Mouse (Mus musculus) thymus, adult 18-20 months (tissue): ENCODE measurements around the gene Ubxn1.
"Not testable (repeated sequence)": the region's sequence is repeated elsewhere in the genome, so short reads cannot be mapped to it uniquely, and the experiment has no call there.

ENCODE experiments used
- DNase-seq, 2 experiments: peaks; one replicate each; pipeline ENCODE4 v3.0.0; 2022; ENCODE audit warnings: mixed read lengths in 2 of 2

Gene Ubxn1

DNA sequence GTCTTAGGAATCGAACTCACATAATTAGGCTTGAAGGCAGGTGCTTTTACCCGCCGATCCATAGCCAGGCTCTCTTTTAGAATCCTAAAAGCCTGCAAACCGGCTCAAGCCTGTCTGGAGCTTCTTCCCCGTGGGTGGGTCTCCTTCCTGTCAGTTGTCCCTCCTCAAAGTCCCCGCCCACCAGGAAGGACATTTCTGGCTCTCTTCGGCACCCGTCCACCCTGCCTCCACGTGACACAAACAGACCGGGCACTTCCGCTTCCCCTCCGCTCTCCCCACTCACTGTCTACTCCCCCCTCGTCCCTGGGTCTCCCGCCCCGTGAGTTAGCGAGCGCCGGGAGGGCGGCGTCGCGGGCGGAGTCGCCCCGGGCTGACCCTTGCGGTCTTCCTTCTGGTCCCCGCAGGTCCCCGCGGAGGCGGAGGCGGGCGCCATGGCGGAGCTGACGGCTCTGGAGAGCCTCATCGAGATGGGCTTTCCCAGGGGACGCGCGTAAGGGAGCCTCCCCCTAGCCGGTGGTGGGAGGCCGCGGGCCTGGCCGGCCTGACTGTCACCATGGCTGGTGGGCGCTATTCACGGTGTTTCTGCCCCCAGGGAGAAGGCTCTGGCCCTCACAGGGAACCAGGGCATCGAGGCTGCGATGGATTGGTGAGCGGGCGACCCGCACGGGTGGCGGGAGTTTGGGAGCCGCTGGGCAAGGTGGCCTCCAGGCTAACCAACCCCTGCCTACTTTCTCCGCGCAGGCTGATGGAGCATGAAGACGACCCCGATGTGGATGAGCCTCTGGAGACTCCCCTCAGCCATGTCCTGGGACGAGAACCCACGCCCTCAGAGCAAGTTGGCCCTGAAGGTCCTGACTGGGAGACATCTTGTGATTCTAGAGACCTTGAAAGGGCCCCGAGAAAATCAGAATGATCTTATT is at the start of gene Ubxn1:
Ubxn1 (plus strand) TSS at position 230 of the 920 bp plus-strand sequence.
- peak; percentile 97 to 98 for DNase-seq

DNA sequence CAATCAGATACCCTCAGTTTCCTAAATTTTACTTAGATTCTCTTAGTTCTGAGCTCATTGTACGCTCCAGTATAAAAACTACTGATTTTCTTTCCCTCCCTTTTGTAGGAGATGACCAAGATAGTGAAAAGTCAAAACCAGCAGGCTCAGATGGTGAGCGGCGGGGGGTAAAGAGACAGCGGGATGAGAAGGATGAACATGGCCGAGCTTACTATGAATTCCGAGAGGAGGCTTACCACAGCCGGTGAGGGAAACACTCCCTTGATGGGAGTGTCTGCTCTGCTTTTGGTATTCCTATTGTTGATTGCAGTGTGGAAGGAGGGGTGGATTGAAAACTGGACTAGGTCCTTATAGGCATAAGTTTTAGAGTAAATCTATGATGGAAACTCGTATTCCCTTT is 48.6 kb upstream of the Ubxn1 start:
- DNase-seq: no peak

GRCm38 (mm10) chr19:8829660-8830059 is 41.6 kb upstream of the Ubxn1 start, which contains the start of gene AC129217.1:
Gene AC129217.1, plus strand, starts transcription at chr19:8829773.
- DNase-seq: no peak

GRCm38 (mm10) chr19:8830664-8831063 is 40.6 kb upstream of the Ubxn1 start:
- DNase-seq: no peak

DNA sequence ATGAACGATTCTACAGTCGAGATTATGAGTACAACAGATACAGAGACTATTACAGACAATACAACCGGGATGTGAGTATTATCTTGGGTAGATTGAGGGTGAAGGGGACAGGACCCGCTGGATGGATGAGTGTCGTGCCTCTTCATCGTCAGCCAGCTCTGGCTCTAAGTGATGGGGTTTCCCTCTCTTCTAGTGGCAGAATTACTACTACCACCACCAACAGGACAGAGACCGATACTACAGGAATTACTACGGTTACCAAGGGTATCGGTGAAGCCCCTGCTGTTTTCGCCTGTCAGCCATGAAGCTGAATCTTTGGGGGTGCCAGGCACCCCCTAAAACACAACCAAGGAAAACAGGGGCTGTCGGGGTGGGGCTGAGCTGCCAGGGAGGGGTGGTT is 40.0 kb upstream of the Ubxn1 start:
- no peak for DNase-seq

DNA sequence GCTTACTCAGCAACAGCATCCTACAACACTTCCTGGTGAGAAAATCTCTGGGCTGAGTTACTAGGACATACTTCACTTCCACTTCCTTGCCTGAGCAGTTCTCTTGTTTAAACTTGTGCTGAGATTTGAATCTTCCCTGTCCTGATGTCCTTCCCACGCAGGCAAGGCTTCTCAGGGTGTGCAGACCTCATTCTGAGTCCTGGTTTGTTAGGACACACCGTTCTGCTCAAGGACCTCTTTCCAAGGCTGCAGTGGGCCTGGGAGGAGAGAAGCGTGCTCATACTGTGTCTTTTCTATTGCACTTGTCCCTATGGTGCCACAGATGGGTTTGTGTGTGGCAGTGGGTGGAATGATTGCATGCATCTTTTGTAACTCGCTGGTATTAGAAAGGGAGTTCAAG is 38.3 kb upstream of the Ubxn1 start:
- DNase-seq: no peak

DNA sequence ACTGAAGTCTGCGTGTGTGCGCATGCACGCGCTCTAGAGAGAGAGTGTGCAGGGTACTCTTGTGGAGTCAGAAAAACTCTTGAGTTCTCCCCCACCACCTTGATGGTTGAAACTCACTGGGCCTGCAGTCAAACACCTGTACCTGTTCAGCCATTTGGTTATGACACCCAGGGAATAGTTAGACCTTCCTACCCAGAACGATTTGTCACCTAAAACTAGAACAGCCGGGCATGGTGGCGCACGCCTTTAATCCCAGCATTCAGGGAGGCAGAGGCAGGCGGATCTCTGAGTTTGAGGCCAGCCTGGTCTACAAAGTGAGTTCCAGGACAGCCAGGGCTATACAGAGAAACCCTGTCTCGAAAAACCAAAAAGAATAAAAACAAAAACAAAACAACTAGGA is 35.0 kb upstream of the Ubxn1 start:
- DNase-seq: not testable (repeated sequence)

GRCm38 (mm10) chr19:8837251-8837791 is 34.0 kb upstream of the Ubxn1 start, which contains the start of gene Bscl2:
Gene Bscl2, plus strand, starts transcription at chr19:8837467.
- DNase-seq: peak; percentile 57 to 74

DNA sequence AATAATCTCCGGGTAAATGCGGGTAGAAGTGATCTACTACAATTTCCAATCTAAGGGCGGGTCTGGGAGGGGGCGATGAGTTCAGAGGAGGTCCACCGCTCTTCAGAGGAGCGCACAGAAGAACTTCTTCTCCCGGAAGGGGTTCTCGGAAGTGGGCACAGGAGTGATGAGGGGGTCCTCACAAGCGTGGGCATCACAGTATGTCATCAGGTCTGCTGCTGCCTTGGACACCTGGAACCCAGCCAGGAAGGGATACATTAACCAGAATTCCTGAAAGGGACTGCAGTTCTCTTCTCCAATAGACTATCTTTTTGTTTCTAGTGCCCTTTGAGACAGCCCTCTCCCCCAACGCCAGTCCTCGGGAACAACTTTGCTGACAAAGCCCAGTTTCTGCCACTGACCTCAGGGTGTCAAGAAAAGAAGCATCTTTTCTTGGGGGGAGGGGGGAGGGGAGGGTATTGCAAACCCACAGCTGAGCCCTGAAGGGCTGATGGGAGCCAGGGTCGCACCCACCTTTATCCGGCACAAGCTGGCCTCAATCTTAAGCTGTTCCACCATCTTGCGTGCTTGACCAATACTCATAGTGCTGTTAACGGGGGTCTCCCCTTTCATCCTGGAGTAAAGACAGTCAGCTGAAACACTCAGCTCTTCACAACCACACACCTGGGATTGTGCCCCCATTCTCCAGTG is 33.1 kb upstream of the Ubxn1 start:
- peak in 1 of 2 experiments; percentile 24 for DNase-seq

DNA sequence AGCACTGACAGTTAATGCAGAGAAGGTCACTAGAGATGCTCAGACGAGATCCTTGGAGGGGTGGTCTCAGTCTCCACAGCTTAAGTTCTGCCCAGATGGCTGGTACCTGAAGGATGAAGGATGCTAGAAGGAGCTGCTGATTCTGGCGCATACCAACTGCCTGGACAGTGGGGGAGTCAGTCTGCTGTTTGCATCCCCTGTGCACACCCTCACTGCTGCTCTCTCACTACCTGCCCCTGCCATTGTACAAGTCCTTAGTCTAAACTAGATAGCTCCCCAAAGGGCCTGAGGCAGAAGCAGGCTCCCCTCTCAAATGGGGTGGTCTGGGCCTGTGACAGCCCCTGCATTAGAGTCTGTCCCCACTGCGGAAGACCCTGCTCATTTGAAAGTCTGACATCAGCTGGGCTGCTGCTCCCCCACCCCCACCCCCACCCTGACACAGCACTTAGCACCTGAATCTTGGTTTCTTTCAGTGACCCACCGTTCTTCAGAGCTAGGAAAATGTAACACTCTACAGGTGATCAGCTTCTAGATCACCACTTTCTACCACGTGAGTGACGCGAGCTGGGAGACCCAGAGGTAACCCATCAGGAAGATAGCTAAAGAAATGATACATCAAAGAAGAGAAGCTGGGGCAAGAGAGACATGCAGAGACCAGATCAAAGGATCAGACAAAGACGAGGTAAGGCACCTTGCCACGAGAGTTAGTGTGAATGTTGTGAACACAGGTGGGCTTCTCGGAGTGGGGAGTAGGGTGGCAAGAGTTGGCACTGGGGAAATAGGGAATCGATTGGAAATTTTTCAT is 32.0 kb upstream of the Ubxn1 start, which contains the start of gene Gng3:
Gng3 (minus strand) TSS at position 92 of the 805 bp plus-strand sequence.
- no peak for DNase-seq

DNA sequence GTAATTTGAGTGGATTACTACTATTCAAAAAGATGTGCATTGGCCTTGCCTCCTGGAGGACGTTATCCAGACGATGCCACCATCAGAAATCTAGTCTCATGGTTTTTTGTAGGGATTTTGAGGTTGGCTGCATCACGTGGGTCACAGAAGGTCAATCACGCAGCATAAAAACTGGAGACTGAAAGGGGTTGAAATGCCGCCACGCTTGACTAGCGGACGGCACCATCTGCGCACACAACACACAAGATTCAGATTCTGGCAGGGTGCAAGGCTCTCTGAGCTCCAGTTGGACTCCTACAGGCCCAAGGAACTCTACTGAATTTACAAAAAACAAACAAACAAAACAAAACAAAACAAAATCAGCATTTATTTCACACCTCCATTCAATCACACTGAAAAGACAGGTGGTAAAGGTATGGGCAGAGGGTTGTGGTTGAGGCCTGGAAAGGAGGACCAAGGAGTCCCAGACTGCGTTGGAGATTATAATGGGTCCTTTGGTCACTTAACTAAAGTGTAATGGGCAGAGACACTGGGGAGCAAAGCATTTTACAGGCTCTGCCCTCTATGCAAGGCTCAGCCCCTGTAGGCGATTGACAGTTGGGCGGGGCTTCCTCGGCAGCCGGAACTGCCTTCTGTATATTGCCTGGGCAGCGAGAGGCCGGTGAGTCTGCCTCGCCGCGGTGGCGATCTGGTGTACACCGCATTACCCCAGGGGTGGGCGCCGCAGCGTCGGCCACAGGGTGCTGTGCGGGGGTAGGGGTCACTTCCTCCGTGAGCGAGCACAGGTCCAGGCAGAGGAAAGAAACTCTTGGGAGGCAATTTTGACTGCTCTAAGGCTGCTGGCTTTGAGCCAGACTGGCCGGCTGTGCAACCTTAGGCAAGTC is 31.1 kb upstream of the Ubxn1 start:
- peak; percentile 54 to 55 for DNase-seq

GRCm38 (mm10) chr19:8841012-8841411 is 30.3 kb upstream of the Ubxn1 start:
- DNase-seq: no peak

GRCm38 (mm10) chr19:8842961-8843360 is 28.3 kb upstream of the Ubxn1 start:
- no peak for DNase-seq

- DNase-seq: peak; percentile 18 to 45
These were observed 26.7 kb upstream of the Ubxn1 start for GRCm38 (mm10) chr19:8844371-8845129.

- DNase-seq: no peak
These were observed 22.9 kb upstream of the Ubxn1 start for GRCm38 (mm10) chr19:8848356-8848755.

DNA sequence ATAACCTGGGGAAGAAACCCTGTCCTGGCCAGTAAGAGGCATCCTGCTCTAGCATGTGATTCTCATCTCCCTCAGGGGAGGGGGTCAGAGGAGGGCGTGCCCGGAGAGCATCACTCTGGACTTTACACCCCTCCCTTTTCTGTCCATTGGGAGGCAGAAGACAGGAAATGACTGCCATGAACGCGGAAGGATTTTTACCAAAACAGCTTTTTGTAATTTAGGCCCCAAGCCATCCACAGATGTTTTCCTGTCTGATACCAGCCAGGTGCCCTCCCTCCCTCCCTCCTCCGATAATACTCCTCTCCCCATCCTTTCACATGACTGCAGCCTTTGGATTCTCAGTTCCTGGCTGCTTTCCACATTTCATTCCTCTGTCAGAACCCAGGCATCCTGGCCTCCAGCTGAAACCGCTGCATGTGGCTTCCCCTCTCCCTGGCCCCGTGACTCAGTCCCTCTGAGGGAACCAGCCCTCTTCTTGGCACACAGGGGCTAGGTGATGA is 20.8 kb upstream of the Ubxn1 start, which contains the start of gene Lrrn4cl:
Lrrn4cl (plus strand) TSS at position 367 of the 500 bp plus-strand sequence.
- DNase-seq: no peak

DNA sequence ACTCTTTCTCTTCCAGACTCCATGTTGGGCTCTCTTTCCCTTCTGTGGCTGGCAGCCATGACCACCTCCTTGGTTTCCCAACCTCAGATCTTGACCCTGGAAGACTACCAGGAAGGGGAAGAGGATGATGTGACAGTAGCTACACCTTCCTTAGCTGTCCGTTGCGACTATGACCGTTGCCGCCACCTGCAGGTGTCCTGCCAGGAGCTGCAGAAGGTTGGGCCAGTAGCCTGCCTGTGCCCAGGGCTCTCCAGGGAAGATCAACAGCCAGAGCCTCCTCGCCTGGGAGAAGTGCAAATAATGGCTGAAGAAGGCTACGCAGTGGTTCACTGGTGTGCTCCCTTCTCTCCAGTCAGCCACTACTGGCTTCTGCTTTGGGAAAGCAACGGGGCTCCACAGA is 19.7 kb upstream of the Ubxn1 start:
- no peak for DNase-seq

GRCm38 (mm10) chr19:8852236-8852928 is 18.9 kb upstream of the Ubxn1 start:
- no peak for DNase-seq

GRCm38 (mm10) chr19:8853117-8853516 is 18.2 kb upstream of the Ubxn1 start:
- no peak for DNase-seq

- DNase-seq: no peak
These were observed 13.6 kb upstream of the Ubxn1 start for GRCm38 (mm10) chr19:8857689-8858088.
